Mouse (Mus musculus): ENCODE results near the gene Prkn. TPM values are rescaled to one million over a fixed set of nuclear protein-coding genes. Genes with fewer than 3 reads are reported as not detected.

The Prkn gene
- total and polyA plus RNA-seq, 3 experiments, result 0.86 to 5.7 (median 2.3) TPM

- no peak; the same call in 1 of the 2 replicates for ATAC-seq (ENCODE audit: extremely low read depth, insufficient number of reproducible peaks, low FRiP score, poor library complexity, severe bottlenecking)
- Histone ChIP-seq H3K36me3 (replicated peaks) (no peaks in the 10 kb centered on the region), H3K4me1 (ENCODE audit: insufficient read depth, low read depth, low read length) (no peaks in the 10 kb centered on the region), H3K9me3 (replicated peaks) (no peaks in the 10 kb centered on the region), H3K4me3 (ENCODE audit: low read depth, low read length) (no peak overlapping the region), H3K27me3 (ENCODE audit: insufficient read depth, low read length) (no peaks in the 10 kb centered on the region)
- DNase-seq (ENCODE audit: low spot score), result no peak
- no peak for TF ChIP-seq CTCF (IDR thresholded peaks at IDR 0.05; ENCODE audit: low read depth, low read length)
- no peak for TF ChIP-seq TAL1 (conservative IDR thresholded peaks at IDR 0.05; ENCODE audit: low read depth, low read length)
- no peak for TF ChIP-seq GATA1 (IDR thresholded peaks at IDR 0.05; ENCODE audit: borderline replicate concordance, low read length)
Observed at GRCm38 (mm10) chr17:11411414-11411813, 571.2 kb downstream of the Prkn start.

DNA sequence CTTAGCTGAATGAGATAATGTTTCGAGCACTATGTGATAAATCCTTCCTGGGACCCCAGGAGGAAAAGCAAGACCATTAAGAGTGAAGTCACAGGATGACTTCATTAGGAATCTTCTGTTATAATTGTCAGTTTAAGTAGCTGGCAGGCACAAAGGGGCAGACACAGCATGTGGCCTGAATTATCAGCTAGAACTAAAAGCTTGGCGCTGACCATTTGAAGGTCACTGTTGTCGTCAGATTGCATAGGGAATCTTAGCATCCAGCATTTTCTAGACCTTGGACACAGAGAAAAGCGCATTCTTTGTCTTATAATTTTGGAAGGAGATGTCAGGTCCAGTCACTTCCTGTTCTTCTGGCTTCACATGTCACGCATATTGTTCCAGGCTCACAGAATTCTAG is 573.5 kb downstream of the Prkn start:
- no peak for TF ChIP-seq GATA2 (IDR thresholded peaks at IDR 0.05; ENCODE audit: borderline replicate concordance, low read depth, low read length)
- no peak for TF ChIP-seq POLR2AphosphoS5 (IDR thresholded peaks at IDR 0.05; ENCODE audit: insufficient replicate concordance, low read depth, low read length)
- TF ChIP-seq TAL1 (conservative IDR thresholded peaks at IDR 0.05; ENCODE audit: low read depth, low read length), result no peak
- TF ChIP-seq GATA1 (IDR thresholded peaks at IDR 0.05; ENCODE audit: borderline replicate concordance, low read length), result no peak
- no peak for TF ChIP-seq CTCF (IDR thresholded peaks at IDR 0.05; ENCODE audit: low read depth, low read length)
- H3K4me3 ChIP-seq (ENCODE audit: low read depth, low read length), result no peak overlapping the region
- no peaks in the 10 kb centered on the region for H3K4me1 ChIP-seq (ENCODE audit: insufficient read depth, low read depth, low read length)
- H3K27me3 ChIP-seq (ENCODE audit: insufficient read depth, low read length), result no peaks in the 10 kb centered on the region; the same call in 1 of the 2 replicates
- ATAC-seq (ENCODE audit: extremely low read depth, insufficient number of reproducible peaks, low FRiP score, poor library complexity, severe bottlenecking), result no peak
- no peaks in the 10 kb centered on the region for H3K9me3 ChIP-seq (replicated peaks)
- no peak for DNase-seq (ENCODE audit: low spot score)
- no peaks in the 10 kb centered on the region for H3K36me3 ChIP-seq (replicated peaks)

- Histone ChIP-seq H3K9me3 (replicated peaks) (no peaks in the 10 kb centered on the region), H3K4me3 (ENCODE audit: low read depth, low read length) (no peak overlapping the region), H3K4me1 (ENCODE audit: insufficient read depth, low read depth, low read length) (no peaks in the 10 kb centered on the region), H3K27me3 (ENCODE audit: insufficient read depth, low read length) (no peaks in the 10 kb centered on the region; the same call in 1 of the 2 replicates), H3K36me3 (replicated peaks) (no peaks in the 10 kb centered on the region)
- TF ChIP-seq GATA1 (IDR thresholded peaks at IDR 0.05; ENCODE audit: borderline replicate concordance, low read length) (no peak), GATA2 (IDR thresholded peaks at IDR 0.05; ENCODE audit: borderline replicate concordance, low read depth, low read length) (no peak), TAL1 (conservative IDR thresholded peaks at IDR 0.05; ENCODE audit: low read depth, low read length) (no peak), POLR2AphosphoS5 (IDR thresholded peaks at IDR 0.05; ENCODE audit: insufficient replicate concordance, low read depth, low read length) (no peak), CTCF (IDR thresholded peaks at IDR 0.05; ENCODE audit: low read depth, low read length) (no peak)
- no peak for DNase-seq (ENCODE audit: low spot score)
- no peak for ATAC-seq (ENCODE audit: extremely low read depth, insufficient number of reproducible peaks, low FRiP score, poor library complexity, severe bottlenecking)
Observed at GRCm38 (mm10) chr17:11414288-11414687, 574.1 kb downstream of the Prkn start.

- TF ChIP-seq POLR2AphosphoS5 (IDR thresholded peaks at IDR 0.05; ENCODE audit: insufficient replicate concordance, low read depth, low read length) (no peak), GATA1 (IDR thresholded peaks at IDR 0.05; ENCODE audit: borderline replicate concordance, low read length) (no peak), CTCF (IDR thresholded peaks at IDR 0.05; ENCODE audit: low read depth, low read length) (no peak), GATA2 (IDR thresholded peaks at IDR 0.05; ENCODE audit: borderline replicate concordance, low read depth, low read length) (no peak), TAL1 (conservative IDR thresholded peaks at IDR 0.05; ENCODE audit: low read depth, low read length) (no peak)
- peaks cover 4% of the 10 kb centered on the region; the same call in 1 of the 2 replicates for H3K27me3 ChIP-seq (ENCODE audit: insufficient read depth, low read length)
- ATAC-seq (ENCODE audit: extremely low read depth, insufficient number of reproducible peaks, low FRiP score, poor library complexity, severe bottlenecking), result no peak
- H3K9me3 ChIP-seq (replicated peaks), result no peaks in the 10 kb centered on the region
- H3K4me1 ChIP-seq (ENCODE audit: insufficient read depth, low read depth, low read length), result no peaks in the 10 kb centered on the region
- no peaks in the 10 kb centered on the region for H3K36me3 ChIP-seq (replicated peaks)
- DNase-seq (ENCODE audit: low spot score), result no peak
- no peak overlapping the region for H3K4me3 ChIP-seq (ENCODE audit: low read depth, low read length)
Observed at GRCm38 (mm10) chr17:11417150-11417549, 577.0 kb downstream of the Prkn start.

DNA sequence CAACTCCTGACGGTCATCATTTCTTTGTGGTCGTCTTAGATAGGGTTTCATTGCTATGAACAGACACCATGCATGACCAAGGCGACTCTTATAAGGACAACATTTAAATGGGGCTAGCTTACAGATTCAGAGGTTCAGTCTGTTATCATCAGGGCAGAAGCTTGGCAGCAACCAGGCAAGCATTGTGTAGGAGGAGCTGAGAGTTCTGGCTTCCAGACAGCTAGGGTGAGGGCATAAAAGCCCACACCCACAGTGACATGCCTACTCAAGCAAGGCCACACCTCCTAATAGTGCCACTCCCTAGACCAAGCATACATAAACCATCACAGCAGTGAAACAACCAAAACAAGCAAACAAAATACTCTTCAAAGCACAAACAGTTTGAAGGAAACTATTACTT is 579.3 kb downstream of the Prkn start:
- H3K27me3 ChIP-seq (ENCODE audit: insufficient read depth, low read length), result peaks cover 4% of the 10 kb centered on the region; the same call in 1 of the 2 replicates
- ATAC-seq (ENCODE audit: extremely low read depth, insufficient number of reproducible peaks, low FRiP score, poor library complexity, severe bottlenecking), result no peak
- no peaks in the 10 kb centered on the region for H3K4me1 ChIP-seq (ENCODE audit: insufficient read depth, low read depth, low read length)
- TF ChIP-seq GATA2 (IDR thresholded peaks at IDR 0.05; ENCODE audit: borderline replicate concordance, low read depth, low read length) (no peak), GATA1 (IDR thresholded peaks at IDR 0.05; ENCODE audit: borderline replicate concordance, low read length) (no peak), CTCF (IDR thresholded peaks at IDR 0.05; ENCODE audit: low read depth, low read length) (no peak), TAL1 (conservative IDR thresholded peaks at IDR 0.05; ENCODE audit: low read depth, low read length) (no peak), POLR2AphosphoS5 (IDR thresholded peaks at IDR 0.05; ENCODE audit: insufficient replicate concordance, low read depth, low read length) (no peak)
- no peak for DNase-seq (ENCODE audit: low spot score)
- H3K36me3 ChIP-seq (replicated peaks), result no peaks in the 10 kb centered on the region
- no peaks in the 10 kb centered on the region for H3K9me3 ChIP-seq (replicated peaks)
- H3K4me3 ChIP-seq (ENCODE audit: low read depth, low read length), result no peak overlapping the region

GRCm38 (mm10) chr17:11420839-11421238 is 580.7 kb downstream of the Prkn start:
- Histone ChIP-seq H3K27me3 (ENCODE audit: insufficient read depth, low read length) (peaks cover 4% of the 10 kb centered on the region; the same call in 1 of the 2 replicates), H3K4me1 (ENCODE audit: insufficient read depth, low read depth, low read length) (no peaks in the 10 kb centered on the region), H3K36me3 (replicated peaks) (no peaks in the 10 kb centered on the region), H3K9me3 (replicated peaks) (no peaks in the 10 kb centered on the region), H3K4me3 (ENCODE audit: low read depth, low read length) (no peak overlapping the region)
- no peak for ATAC-seq (ENCODE audit: extremely low read depth, insufficient number of reproducible peaks, low FRiP score, poor library complexity, severe bottlenecking)
- no peak for DNase-seq (ENCODE audit: low spot score)
- TF ChIP-seq GATA1 (IDR thresholded peaks at IDR 0.05; ENCODE audit: borderline replicate concordance, low read length) (no peak), POLR2AphosphoS5 (IDR thresholded peaks at IDR 0.05; ENCODE audit: insufficient replicate concordance, low read depth, low read length) (no peak), CTCF (IDR thresholded peaks at IDR 0.05; ENCODE audit: low read depth, low read length) (no peak), GATA2 (IDR thresholded peaks at IDR 0.05; ENCODE audit: borderline replicate concordance, low read depth, low read length) (no peak), TAL1 (conservative IDR thresholded peaks at IDR 0.05; ENCODE audit: low read depth, low read length) (no peak)

Measured in G1E (cell line).